Comparison of ENCODE assay signal across 13 mouse cellular contexts in the genomic region with DNA sequence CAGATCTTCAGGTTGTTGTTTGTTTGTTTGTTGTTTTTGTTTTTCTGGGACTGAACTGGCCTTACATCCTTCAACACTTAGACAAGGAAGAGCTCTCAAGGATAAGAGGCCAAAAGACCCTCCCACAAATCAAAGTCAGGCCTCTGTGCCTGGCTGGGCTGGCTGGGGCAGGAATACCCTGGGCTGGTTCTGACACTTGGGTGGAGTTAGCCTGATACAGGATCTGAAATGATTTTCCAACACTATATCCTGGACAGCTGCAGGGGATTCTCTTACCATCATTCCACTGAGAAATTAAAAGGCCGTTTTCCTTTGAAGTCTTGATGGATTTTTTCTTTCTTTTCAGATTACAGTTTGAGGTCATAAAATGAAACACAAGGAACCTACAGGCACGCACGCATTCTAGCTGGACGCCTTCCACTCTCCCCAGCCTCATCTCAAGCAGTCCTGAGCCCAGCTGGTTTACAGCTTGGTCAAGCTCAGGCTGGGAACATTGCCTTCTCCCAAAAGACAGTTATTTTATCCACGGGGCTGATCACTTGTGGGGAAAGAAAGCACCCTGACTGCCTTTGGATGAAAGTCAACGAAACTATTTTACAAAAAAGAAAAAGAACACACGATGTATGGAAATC.
DNase-seq lines count a peak whose midpoint lies in the region; ATAC-seq lines count a peak whose summit lies in the region.
"Had no signal": no experiment of that assay in that cellular context is flagged by ENCODE, and none has a peak within 500 bp of the region (broad histone marks: within the 10 kb centered on the region; RNA-seq: fewer than 3 reads in every experiment).

No protein-coding gene starts in this region.

- H3K36me3 ChIP-seq in heart, embryonic 10.5 days: no peaks in the 10 kb centered on the region
- H3K36me3 ChIP-seq in lung, embryonic 15.5 days: no peaks in the 10 kb centered on the region
- H3K36me3 ChIP-seq: midbrain, embryonic 10.5 days; neural tube, embryonic 13.5 days had no signal

- no peak overlapping the region for H3K9ac ChIP-seq in lung, embryonic 15.5 days
- H3K9ac ChIP-seq: forebrain, postnatal 0 days; neural tube, embryonic 13.5 days had no signal

- no peak overlapping the region for H3K4me2 ChIP-seq in lung, embryonic 15.5 days
- H3K4me2 ChIP-seq: neural tube, embryonic 13.5 days had no signal

- WGBS in heart, embryonic 10.5 days: 72% methylated on average over 7 of the region's 7 CpGs
- WGBS in lung, embryonic 15.5 days: 41% methylated on average over 7 of the region's 7 CpGs

- H3K4me1 ChIP-seq in heart, embryonic 10.5 days: peaks cover 6% of the 10 kb centered on the region
- H3K4me1 ChIP-seq in lung, embryonic 15.5 days: peaks cover 18% of the 10 kb centered on the region
- H3K4me1 ChIP-seq: midbrain, embryonic 10.5 days; neural tube, embryonic 13.5 days had no signal

- no peaks in the 10 kb centered on the region for H3K27me3 ChIP-seq in heart, embryonic 10.5 days (ENCODE audit: insufficient read depth, poor library complexity, severe bottlenecking)
- no peaks in the 10 kb centered on the region for H3K27me3 ChIP-seq in lung, embryonic 15.5 days
- H3K27me3 ChIP-seq: neural tube, embryonic 13.5 days had no signal

- peak; percentile 17 for DNase-seq in heart, postnatal 4 days
- DNase-seq in heart, embryonic 10.5 days (ENCODE audit: low spot score): no peak
- no peak for DNase-seq in lung, postnatal 25 days (ENCODE audit: low spot score)
- peak; percentile 51 for DNase-seq in lung, postnatal 10 days
- DNase-seq in testis, postnatal 14 days (ENCODE audit: low spot score): peak; percentile 14
- no peak for DNase-seq in Muller cell, postnatal 12 days (ENCODE audit: inconsistent ontology term)
- DNase-seq: adrenal gland, postnatal 14 days; forebrain, postnatal 0 days; thymus, postnatal 14 days had no signal

- H3K4me3 ChIP-seq in heart, embryonic 10.5 days: no peak overlapping the region
- no peak overlapping the region for H3K4me3 ChIP-seq in lung, embryonic 15.5 days
- H3K4me3 ChIP-seq: midbrain, embryonic 10.5 days; neural tube, embryonic 13.5 days had no signal

- no peaks in the 10 kb centered on the region for H3K9me3 ChIP-seq in heart, embryonic 10.5 days
- H3K9me3 ChIP-seq in lung, embryonic 15.5 days: no peaks in the 10 kb centered on the region
- H3K9me3 ChIP-seq: midbrain, embryonic 10.5 days; neural tube, embryonic 13.5 days had no signal

- no peak overlapping the region for H3K27ac ChIP-seq in heart, embryonic 10.5 days
- H3K27ac ChIP-seq in lung, embryonic 15.5 days: peak overlapping the region; percentile 84
- H3K27ac ChIP-seq: hindbrain, postnatal 0 days; midbrain, embryonic 10.5 days; neural tube, embryonic 13.5 days had no signal

- peak; percentile 73 for ATAC-seq in lung, embryonic 15.5 days (ENCODE audit: borderline replicate concordance, extremely low read depth, low FRiP score, low TSS enrichment)
- ATAC-seq: forebrain, postnatal 0 days; hindbrain, postnatal 0 days had no signal

Comparison
In these comparisons a context has a peak if more than half of its experiments do, and no peak if none do; other contexts are left out.
1. DNase-seq: peak in heart, postnatal 4 days (single experiment), lung, postnatal 10 days (single experiment) and testis, postnatal 14 days (single experiment); none in heart, embryonic 10.5 days (single experiment), lung, postnatal 25 days (single experiment) and Muller cell, postnatal 12 days (single experiment).